Comparison of ENCODE assay signal across 24 mouse cellular contexts in the genomic region with DNA sequence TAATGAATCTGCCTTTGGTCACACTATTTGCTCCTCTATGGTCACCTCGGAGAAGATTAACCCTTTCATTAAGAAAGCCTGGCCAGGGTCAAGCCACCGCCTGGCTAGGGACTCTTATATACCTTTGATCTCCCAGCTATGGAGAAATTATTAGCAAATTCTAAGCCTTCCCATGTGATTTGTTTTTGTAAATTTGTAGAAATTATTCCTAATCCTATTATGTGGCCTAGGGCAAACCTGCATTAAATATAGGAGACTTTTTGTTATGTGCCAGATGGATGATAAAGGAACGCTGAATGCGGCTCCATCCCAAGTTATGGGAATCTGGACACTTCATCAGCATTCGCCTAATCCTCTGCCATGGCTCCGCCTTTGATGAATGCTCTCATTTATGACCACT.
"Had no signal": no experiment of that assay in that cellular context is flagged by ENCODE, and none has a peak within 500 bp of the region (broad histone marks: within the 10 kb centered on the region; RNA-seq: fewer than 3 reads in every experiment).

No protein-coding gene starts in this region.

- H3K4me2 ChIP-seq: limb, embryonic 13.5 days; liver, embryonic 12.5 days; liver, embryonic 15.5 days; lung, embryonic 15.5 days; neural tube, embryonic 12.5 days; neural tube, embryonic 15.5 days had no signal

- H3K27ac ChIP-seq: layer of hippocampus, adult 2 months; limb, embryonic 10.5 days; limb, embryonic 13.5 days; liver, embryonic 12.5 days; liver, embryonic 15.5 days; lung, embryonic 15.5 days; neural tube, embryonic 12.5 days; neural tube, embryonic 15.5 days; stomach, postnatal 0 days had no signal

- ATAC-seq: intestine, postnatal 0 days; liver, embryonic 12.5 days had no signal

- H3K9me3 ChIP-seq: limb, embryonic 10.5 days; limb, embryonic 13.5 days; liver, embryonic 12.5 days; liver, embryonic 15.5 days; lung, embryonic 15.5 days; megakaryocyte, embryonic 14.5 days; neural tube, embryonic 12.5 days; neural tube, embryonic 15.5 days had no signal

- H3K36me3 ChIP-seq: limb, embryonic 10.5 days; limb, embryonic 13.5 days; liver, embryonic 12.5 days; liver, embryonic 15.5 days; lung, embryonic 15.5 days; neural tube, embryonic 12.5 days; neural tube, embryonic 15.5 days had no signal

- H3K4me1 ChIP-seq: liver, embryonic 12.5 days; liver, embryonic 15.5 days; megakaryocyte, embryonic 14.5 days; neural tube, embryonic 12.5 days had no signal

- H3K4me3 ChIP-seq: layer of hippocampus, adult 2 months; limb, embryonic 10.5 days; limb, embryonic 13.5 days; liver, embryonic 12.5 days; liver, embryonic 15.5 days; lung, embryonic 15.5 days; megakaryocyte, embryonic 14.5 days; neural tube, embryonic 12.5 days; neural tube, embryonic 15.5 days had no signal

- H3K27me3 ChIP-seq: limb, embryonic 13.5 days; liver, embryonic 12.5 days; liver, embryonic 15.5 days; lung, embryonic 15.5 days; megakaryocyte, embryonic 14.5 days; neural tube, embryonic 12.5 days; neural tube, embryonic 15.5 days had no signal

- DNase-seq: kidney, adult 2 months; kidney, postnatal 10 days; layer of hippocampus, adult 9-11 months; liver; lung, adult 18-20 months; lung, postnatal 10 days; lung, postnatal 36 days; right cerebral cortex, adult 18-20 months; right cerebral cortex, postnatal 14 days; right cerebral cortex, postnatal 4 days; thymus, adult 2 months; thymus, postnatal 14 days; thymus, postnatal 4 days had no signal

- H3K9ac ChIP-seq: limb, embryonic 13.5 days; liver, embryonic 12.5 days; liver, embryonic 15.5 days; lung, embryonic 15.5 days; neural tube, embryonic 12.5 days; neural tube, embryonic 15.5 days had no signal
